Mouse (Mus musculus) fat pad, adult 2 months (tissue): ENCODE data around the gene Bnip2.

ENCODE experiments used
- DNase-seq: peaks from one replicate; pipeline ENCODE4 v3.0.0-alpha.2; 2011; ENCODE audit warnings: low read depth, low spot score; ENCODE audit errors: extremely low read depth

The Bnip2 gene

GRCm38 (mm10) chr9:70047839-70048238 lies 58.6 kb downstream of the Bnip2 start:
- DNase-seq = no peak

GRCm38 (mm10) chr9:70048280-70048679 lies 59.0 kb downstream of the Bnip2 start:
- no peak for DNase-seq

DNA sequence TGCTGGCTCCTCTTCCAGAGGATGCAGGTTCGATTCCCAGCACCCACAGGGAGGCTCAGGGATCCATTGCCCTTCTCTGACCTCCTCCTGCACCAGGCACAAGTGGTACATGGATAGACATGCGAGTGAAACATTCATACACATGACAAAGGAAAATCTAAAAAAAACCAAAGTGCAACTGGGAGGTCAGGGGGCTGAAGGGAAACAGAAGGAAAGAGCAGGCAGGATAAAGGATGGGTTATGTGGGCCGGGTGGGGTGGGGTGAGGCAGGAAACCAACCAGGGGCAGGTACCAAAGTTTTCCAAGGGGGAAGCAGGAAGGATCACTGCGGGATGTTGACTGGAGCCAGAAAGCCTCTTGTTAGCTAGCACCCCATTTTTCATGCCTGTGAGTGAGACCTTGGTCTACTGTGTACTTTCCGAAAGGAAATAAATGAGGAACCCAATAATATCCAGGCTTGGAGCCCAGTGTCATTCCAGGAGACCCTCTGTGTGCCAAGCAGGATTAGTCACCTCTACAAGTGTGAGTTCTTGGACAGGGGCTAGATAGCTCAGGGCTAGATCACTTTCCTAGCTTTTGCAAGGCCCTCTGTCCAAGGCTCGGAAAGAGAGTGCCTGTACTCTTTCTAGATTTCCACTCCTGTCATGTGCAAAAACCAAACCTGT lies 59.6 kb downstream of the Bnip2 start:
- DNase-seq = no peak

DNA sequence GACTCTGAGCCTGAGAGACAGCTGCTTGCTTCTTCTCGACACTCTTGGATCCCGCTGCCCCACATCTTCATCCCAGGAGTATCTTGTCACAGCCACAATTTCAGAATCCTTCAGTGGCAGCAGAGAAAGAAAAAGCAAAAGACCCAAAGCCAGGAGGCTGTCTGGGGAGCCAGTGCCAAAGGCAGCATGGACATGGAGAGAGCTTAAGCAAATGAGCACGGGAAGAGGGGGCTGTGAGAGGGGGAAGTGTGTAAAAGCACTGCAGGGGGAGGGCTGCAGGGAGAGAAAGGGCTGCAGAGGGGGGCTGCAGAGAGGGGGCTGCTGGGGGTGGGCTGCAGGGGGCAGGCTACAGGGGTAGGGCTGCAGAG lies 60.1 kb downstream of the Bnip2 start:
- no peak for DNase-seq

GRCm38 (mm10) chr9:70049839-70050238 lies 60.6 kb downstream of the Bnip2 start:
- no peak for DNase-seq

DNA sequence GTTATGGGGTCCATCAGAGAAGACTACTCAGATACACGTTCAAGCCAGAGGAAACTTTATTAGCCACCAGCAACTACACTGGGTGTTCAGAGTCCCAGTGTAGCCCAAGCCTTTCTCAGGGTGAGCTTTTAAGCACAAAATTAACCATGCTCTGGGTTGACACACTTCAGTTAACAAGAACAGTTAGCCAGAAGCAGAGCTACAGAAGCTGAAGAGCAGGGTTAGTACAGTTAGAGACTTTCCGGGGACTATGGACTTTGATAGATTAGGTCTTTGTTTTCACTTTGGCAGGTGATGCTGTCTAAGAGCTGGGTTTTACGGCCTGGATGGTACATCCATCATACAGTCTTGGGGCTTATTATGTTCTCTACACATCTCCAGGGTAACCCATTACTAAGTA lies 63.5 kb downstream of the Bnip2 start:
- no peak for DNase-seq

DNA sequence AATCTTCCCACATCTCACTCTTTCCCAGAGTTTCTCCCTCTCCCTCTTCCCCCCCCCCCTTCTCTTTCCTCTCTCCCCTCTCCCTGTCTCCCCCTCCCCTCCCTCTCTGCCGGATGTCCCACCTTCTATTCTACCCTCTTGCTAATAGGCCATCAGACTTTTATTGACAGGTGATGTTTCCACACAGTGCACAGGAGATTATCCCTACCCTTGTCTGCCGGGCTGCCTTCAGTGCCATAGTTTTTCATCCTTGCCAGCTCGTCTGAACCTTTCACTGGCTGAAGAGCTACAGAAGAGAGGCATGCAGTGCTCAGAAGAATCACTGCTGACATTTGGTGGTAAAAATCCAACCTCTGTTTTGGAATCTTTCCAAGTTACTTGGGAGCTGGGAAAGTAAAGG lies 64.1 kb downstream of the Bnip2 start:
- no peak for DNase-seq
